Mouse (Mus musculus): ENCODE results near the gene Ythdf1. TPM values are rescaled to one million over a fixed set of nuclear protein-coding genes. Genes with fewer than 3 reads are reported as not detected.
A peak's percentile ranks its signal among the peaks of the same experiment; 100 is the strongest.

The Ythdf1 gene
- polyA plus RNA-seq, 1 experiment from 2014 or later: 62.0 TPM

DNA sequence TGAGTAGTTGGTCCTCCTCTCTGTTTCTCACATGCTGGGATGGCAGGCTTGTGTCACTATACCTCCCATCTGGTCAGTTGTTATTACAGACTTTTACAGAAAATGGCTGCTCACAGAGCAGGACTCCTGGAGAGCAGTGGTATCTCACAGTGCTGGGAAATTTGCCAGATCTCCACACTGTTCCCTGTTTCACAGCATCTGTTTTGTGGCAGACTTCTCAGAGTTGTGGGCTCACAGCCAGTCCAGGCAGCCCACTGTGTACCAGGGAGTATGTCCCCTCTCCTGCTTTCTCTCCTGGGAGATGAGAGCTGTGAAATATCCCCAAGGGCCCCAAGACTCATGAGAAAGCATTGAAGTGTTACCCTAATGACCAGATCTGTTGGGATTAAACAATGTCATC is 21.1 kb upstream of the Ythdf1 start:
- H3K4me1 ChIP-seq (replicated peaks): no peaks in the 10 kb centered on the region
- no peak for DNase-seq (ENCODE audit: low spot score)

DNA sequence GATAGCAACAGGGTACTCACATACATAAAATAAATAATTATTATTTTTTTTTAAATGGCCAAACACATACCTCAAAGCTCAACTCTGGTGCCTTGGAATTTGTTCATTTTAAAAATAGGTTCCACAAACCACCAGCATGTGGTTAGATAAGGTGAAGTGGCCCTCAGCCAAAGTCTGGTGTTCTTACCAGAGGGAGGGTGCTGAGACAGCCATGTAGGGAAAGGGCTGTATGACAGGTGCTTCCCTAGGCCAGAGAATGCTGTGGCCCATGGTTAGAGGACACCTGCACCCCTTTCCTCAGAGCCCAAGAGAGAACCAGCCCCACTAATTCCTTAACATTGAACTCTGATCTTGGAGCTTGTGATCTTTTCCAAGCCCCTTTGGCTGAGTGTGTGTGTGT is 19.4 kb upstream of the Ythdf1 start:
- Histone ChIP-seq H3K27ac (no peak overlapping the region), H3K36me3 (peaks cover 56% of the 10 kb centered on the region), H3K9me3 (no peaks in the 10 kb centered on the region), H3K4me3 (no peak overlapping the region), H3K27me3 (ENCODE audit: insufficient read depth, poor library complexity, severe bottlenecking) (no peaks in the 10 kb centered on the region), H3K4me1 (replicated peaks) (peaks cover 5% of the 10 kb centered on the region)
- no peak for DNase-seq (ENCODE audit: low spot score)

More for the DNA sequence above, 21.1 kb upstream of the Ythdf1 start:
- Histone ChIP-seq H3K36me3 (peaks cover 43% of the 10 kb centered on the region), H3K27ac (no peak overlapping the region), H3K4me3 (no peak overlapping the region), H3K9me3 (no peaks in the 10 kb centered on the region), H3K27me3 (ENCODE audit: insufficient read depth, poor library complexity, severe bottlenecking) (no peaks in the 10 kb centered on the region)

DNA sequence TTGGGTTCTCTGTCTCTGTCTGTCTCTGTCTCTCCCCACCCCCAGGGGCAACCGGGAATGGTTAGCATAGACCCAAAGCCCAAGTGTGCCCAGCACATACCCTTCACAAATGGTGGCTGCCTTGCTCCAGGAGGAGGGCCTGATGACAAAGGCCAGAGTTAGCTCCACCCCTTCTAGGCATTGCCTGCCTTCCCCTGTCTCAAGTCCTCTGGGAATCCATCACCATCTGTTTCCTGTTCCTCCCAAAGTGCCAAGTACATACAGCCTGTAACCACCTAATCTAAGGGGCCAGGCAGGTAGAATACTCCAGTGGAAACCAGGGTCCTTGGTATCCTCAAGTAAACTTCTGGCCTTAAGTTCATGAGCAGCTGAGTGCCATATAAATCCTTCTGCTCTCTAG is 11.7 kb upstream of the Ythdf1 start:
- no peak for DNase-seq (ENCODE audit: low spot score)
- peak overlapping the region; percentile 53 for H3K27ac ChIP-seq
- WGBS: 85% methylated on average over 1 of the region's 1 CpGs

DNA sequence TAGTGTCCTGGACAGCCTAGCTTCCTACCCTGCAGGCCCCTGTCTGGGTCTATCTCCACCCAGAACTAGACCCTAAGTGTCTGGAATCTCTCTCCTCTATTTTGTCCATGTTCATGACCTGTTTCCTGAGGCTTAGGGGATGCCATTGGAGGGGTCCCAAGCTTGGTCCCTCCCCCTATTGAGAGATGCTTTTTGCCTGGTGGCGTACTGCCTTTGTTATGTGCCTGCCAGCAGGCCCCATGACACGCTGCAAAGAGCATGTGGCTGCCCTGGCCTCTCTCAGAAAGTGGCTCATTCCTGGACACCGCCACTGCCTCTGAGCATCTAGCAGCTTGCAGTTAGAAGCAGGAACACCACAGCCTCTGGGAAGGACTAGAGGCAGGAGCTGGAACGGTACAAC is 8.0 kb upstream of the Ythdf1 start, which contains the start of gene Birc7:
Gene Birc7 (plus strand): TSS at position 301 of the 400 bp plus-strand sequence.
- Histone ChIP-seq H3K36me3 (peaks cover 6% of the 10 kb centered on the region; the same call in 1 of the 2 replicates), H3K27me3 (ENCODE audit: insufficient read depth, poor library complexity, severe bottlenecking) (no peaks in the 10 kb centered on the region), H3K4me1 (replicated peaks) (peaks cover 33% of the 10 kb centered on the region), H3K9me3 (no peaks in the 10 kb centered on the region), H3K4me3 (no peak within 1 kb of the TSS), H3K27ac (peak within 1 kb of the TSS; percentile 81)
- 48% methylated on average over 4 of the region's 4 CpGs for WGBS
- DNase-seq (ENCODE audit: low spot score): peak; percentile 23

More for the DNA sequence above, 11.7 kb upstream of the Ythdf1 start:
- Histone ChIP-seq H3K36me3 (peaks cover 34% of the 10 kb centered on the region), H3K9me3 (no peaks in the 10 kb centered on the region), H3K4me1 (replicated peaks) (peaks cover 42% of the 10 kb centered on the region), H3K4me3 (no peak overlapping the region), H3K27me3 (ENCODE audit: insufficient read depth, poor library complexity, severe bottlenecking) (no peaks in the 10 kb centered on the region)

DNA sequence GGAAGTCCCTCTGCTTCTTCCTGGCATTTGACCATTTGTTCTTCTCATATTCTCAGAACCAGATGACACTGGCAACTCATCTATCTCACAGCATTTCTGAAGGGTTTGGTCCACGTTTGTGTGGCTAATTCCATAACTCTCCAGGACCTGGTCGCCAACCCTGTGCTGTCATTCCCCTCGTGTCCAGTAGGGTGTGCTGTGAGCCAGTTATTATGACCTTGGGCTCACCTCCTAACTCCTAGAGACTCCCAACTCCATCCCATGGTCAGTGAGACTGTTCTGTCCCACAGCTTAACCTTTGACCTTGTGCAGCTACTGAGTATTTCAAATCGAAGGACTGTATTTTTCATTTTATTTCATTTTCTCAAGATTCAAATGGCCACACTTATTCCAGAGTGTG is 4.4 kb upstream of the Ythdf1 start:
- DNase-seq (ENCODE audit: low spot score): peak; percentile 79
- no peaks in the 10 kb centered on the region for H3K27me3 ChIP-seq (ENCODE audit: insufficient read depth, poor library complexity, severe bottlenecking)
- H3K4me3 ChIP-seq: no peak overlapping the region
- no peaks in the 10 kb centered on the region for H3K36me3 ChIP-seq
- H3K9me3 ChIP-seq: no peaks in the 10 kb centered on the region
- no peak overlapping the region for H3K27ac ChIP-seq
- whole genome bisulfite sequencing: 5% methylated on average over 4 of the region's 4 CpGs
- H3K4me1 ChIP-seq (replicated peaks): peaks cover 25% of the 10 kb centered on the region

DNA sequence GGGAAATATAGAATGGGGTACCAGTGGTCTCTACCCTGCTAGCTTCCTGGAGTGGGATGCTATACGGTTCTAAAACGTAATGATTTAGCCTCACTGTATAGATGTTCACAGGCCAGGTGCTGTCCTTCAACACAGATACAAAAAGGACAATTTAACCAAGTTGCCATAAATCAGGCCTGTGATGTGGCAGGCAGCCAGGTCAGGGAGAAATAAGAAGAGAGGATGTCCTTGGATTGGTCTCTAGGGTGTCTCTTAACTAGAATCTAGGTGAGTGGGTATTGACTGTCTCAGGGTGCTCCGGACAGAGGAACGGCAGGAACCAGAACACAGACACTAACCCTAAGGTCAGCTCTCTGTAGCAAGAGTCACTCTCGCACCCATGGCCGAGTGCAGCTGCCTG is 2.0 kb upstream of the Ythdf1 start:
- Histone ChIP-seq H3K36me3 (peaks cover 13% of the 10 kb centered on the region), H3K27ac (no peak overlapping the region), H3K27me3 (ENCODE audit: insufficient read depth, poor library complexity, severe bottlenecking) (no peaks in the 10 kb centered on the region), H3K9me3 (no peaks in the 10 kb centered on the region), H3K4me3 (no peak overlapping the region), H3K4me1 (replicated peaks) (peaks cover 23% of the 10 kb centered on the region)
- 90% methylated on average over 6 of the region's 6 CpGs for WGBS
- DNase-seq (ENCODE audit: low spot score): no peak

DNA sequence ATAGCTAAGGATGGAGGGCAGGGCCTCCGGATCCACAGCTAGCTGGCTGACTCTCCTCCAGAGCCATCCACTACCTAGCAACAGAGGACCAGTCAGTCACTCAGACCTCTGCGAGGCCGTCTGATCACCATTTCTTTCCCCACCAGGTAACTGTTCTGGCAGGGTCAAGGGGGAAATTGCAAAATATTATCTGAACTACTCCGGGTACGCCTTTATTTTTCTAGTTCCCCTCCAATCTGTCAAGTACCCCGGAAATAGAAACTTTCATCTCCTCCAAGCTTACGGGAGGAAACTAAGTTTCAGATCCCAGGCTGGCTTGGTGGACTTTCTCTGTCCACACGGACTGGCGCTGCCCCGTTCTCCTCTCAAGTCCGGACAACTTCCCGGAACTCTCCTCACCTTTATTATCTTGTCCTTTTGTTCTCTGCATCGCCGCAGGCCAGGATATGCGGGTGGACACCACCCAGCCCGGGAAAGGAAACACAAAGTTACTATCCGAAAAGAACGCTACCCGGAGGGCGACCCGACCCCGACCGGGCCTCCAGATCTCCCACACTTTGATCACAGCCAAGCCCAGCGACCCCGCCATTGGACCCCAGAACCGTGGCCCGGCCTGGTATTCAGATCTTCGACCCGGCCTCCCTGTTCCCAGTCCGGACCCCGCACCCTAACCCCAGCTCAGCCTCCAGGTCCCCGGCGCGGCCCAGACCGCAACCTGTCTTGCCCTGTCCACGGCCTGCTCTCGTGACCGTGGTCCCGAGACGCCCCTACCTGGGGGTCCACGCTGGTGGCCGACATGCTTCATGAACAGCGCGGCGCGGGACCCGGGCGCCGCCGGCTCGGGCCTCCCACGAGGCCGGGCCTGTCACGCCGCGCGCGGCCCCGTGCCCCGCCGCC is 588 bp downstream of the Ythdf1 start:
- WGBS: 1% methylated on average over 61 of the region's 61 CpGs

DNA sequence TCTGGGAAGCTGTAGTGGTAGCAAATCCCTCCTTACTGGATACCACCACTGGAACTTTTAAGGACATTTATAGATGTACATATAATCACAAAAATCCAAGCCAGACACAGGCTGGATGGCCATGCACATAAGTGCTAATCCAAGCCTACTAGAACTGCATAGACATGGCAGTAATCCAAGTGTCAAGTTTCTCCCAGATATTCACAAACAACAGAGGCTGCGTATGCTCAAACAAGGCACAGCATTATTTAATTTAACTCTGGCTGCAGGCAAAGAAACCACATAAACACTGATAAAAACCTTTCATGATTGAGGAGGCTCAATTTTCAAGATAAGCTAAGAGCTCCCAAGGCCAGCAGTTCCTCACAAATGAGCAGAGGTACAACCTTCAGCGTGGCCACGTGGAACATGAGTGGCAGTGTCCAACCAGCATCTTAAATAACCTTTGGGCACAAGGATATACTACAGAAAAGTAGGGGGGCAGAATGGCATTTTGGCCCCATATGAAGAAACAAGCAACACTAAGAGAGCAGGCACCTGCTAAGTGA is 4.8 kb downstream of the Ythdf1 start:
- DNase-seq (ENCODE audit: low spot score): no peak
- H3K4me3 ChIP-seq: no peak overlapping the region
- no peak overlapping the region for H3K27ac ChIP-seq
- peaks cover 17% of the 10 kb centered on the region for H3K4me1 ChIP-seq (replicated peaks)
- no peaks in the 10 kb centered on the region for H3K9me3 ChIP-seq
- 91% methylated on average over 3 of the region's 3 CpGs for WGBS
- peaks cover 81% of the 10 kb centered on the region for H3K36me3 ChIP-seq
- H3K27me3 ChIP-seq (ENCODE audit: insufficient read depth, poor library complexity, severe bottlenecking): no peaks in the 10 kb centered on the region

More for the DNA sequence above, 588 bp downstream of the Ythdf1 start:
- H3K4me3 ChIP-seq: peak overlapping the region; percentile 97
- DNase-seq (ENCODE audit: low spot score): no peak
- peaks cover 39% of the 10 kb centered on the region for H3K36me3 ChIP-seq
- H3K27ac ChIP-seq: peak overlapping the region; percentile 96
- H3K27me3 ChIP-seq (ENCODE audit: insufficient read depth, poor library complexity, severe bottlenecking): no peaks in the 10 kb centered on the region
- no peaks in the 10 kb centered on the region for H3K9me3 ChIP-seq
- peaks cover 22% of the 10 kb centered on the region for H3K4me1 ChIP-seq (replicated peaks)

DNA sequence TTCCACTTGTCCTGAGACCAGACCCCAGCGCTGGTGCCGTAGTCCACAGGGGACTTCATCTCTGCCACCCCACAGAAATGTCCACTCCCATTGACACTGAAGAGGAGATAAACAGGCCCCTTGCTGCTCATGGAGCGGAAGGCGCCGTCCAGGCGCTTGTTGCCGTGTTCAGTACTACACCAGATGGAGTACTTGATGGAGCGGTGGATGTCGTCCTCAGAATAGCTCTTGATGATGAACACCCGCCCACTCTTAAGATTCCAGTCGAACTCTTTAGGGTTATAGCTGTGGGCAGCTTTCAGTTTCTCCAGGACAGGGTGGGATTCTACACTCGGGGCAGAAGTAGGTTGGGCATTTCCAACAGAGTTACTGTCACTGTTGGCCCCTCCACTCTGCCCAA is 9.8 kb downstream of the Ythdf1 start:
- H3K36me3 ChIP-seq: peaks cover 96% of the 10 kb centered on the region

DNA sequence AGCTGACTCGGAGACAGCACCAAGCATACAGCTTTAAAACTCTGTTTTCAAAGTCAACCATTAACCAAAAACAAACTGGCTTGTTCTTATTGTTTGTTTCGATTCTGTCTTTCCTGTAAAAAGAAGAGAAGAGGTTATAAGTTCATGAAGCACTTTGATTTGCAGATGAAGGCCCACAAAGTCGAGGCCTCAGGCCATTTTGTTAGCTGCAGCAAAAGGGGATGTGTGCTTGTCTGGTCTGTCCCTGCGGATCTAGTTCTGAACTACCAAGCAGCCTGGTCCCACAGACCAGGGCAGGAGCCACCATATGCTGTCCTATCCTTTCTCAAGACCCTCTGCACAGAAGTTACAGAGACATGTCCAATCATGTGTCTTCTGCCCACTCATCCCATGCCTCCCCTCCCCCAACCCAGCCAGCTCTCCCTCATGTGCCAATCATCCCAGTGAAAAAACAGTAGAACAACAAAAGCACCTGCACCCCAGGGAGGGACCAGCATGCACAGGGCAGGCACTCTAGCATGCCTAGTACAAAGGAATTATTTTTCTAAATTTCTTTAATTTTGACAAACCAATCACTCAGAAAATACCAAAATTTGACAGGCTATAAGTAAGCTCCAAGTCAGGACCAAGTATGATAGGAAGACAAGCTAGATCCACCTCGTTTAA is 15.1 kb downstream of the Ythdf1 start:
- H3K4me3 ChIP-seq: no peak overlapping the region
- H3K4me1 ChIP-seq (replicated peaks): peaks cover 19% of the 10 kb centered on the region
- no peak overlapping the region for H3K27ac ChIP-seq
- H3K9me3 ChIP-seq: no peaks in the 10 kb centered on the region
- 70% methylated on average over 5 of the region's 5 CpGs for WGBS
- DNase-seq (ENCODE audit: low spot score): no peak
- H3K36me3 ChIP-seq: peaks cover 74% of the 10 kb centered on the region
- no peaks in the 10 kb centered on the region for H3K27me3 ChIP-seq (ENCODE audit: insufficient read depth, poor library complexity, severe bottlenecking)

More for the DNA sequence above, 9.8 kb downstream of the Ythdf1 start:
- Histone ChIP-seq H3K4me3 (no peak overlapping the region), H3K27me3 (ENCODE audit: insufficient read depth, poor library complexity, severe bottlenecking) (no peaks in the 10 kb centered on the region), H3K9me3 (no peaks in the 10 kb centered on the region), H3K4me1 (replicated peaks) (peaks cover 12% of the 10 kb centered on the region), H3K27ac (no peak overlapping the region)
- DNase-seq (ENCODE audit: low spot score): no peak
- 94% methylated on average over 12 of the region's 12 CpGs for WGBS

DNA sequence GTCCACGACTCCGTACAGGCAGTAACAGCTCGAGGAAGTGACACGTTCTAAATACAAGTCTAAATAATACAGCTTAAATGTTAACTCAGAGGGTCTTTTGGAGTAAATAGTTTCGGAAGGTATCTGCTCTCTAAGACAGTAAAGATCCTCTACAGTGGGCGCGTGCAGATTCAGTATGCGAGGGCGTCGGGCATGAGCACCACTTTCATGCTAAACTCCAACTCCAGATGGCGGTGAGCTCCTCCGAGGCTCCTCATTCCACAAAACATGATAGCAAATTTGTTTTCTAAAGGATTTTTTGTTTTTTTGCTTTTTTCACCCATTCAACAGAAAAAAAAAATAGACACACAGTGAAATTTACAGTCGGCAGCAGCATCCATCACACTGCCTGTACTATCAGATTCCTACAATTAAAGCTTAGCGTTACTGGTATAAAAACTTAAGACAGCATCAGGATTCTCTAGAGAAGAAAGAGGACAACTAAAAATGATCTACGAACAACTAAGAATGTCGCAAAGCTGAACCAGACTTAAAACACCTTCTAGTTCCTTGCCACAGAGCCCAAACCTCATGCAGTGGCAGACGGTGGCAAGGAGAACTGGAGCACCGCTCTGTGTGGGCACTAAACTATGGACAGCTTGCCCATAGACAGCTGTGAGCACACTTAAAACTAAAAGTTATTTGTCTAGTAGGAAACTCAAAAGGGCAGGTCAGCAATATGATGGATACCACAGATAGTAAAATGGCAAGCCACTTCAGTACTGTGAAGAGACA is 16.1 kb downstream of the Ythdf1 start:
- 94% methylated on average over 18 of the region's 18 CpGs for WGBS
- Histone ChIP-seq H3K27me3 (ENCODE audit: insufficient read depth, poor library complexity, severe bottlenecking) (no peaks in the 10 kb centered on the region), H3K4me1 (replicated peaks) (peaks cover 19% of the 10 kb centered on the region), H3K27ac (no peak overlapping the region), H3K9me3 (no peaks in the 10 kb centered on the region), H3K4me3 (no peak overlapping the region), H3K36me3 (peaks cover 67% of the 10 kb centered on the region)
- DNase-seq (ENCODE audit: low spot score): no peak

DNA sequence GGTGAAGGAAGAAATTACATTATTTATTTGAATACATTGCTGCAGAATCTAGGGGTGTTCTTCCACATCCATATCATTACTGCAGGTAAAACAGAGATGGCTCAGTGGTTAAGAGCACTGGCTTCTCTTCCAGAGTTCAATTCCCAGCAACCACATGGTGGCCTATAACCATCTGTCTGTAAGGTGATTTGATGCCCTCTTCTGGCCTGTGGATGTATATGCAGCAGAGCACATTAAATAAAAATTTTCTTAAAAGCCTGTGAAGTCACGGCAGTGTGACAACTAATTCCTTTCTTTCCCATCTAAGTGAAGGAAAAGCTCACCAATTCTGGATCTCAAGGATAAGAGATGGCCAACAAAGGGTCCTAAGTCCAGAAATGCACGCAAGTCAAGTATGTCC is 18.7 kb downstream of the Ythdf1 start:
- H3K4me1 ChIP-seq (replicated peaks): peaks cover 27% of the 10 kb centered on the region
- 49% methylated on average over 2 of the region's 2 CpGs for WGBS
- H3K4me3 ChIP-seq: no peak overlapping the region
- no peaks in the 10 kb centered on the region for H3K9me3 ChIP-seq
- H3K36me3 ChIP-seq: peaks cover 47% of the 10 kb centered on the region
- H3K27ac ChIP-seq: no peak overlapping the region
- no peak for DNase-seq (ENCODE audit: low spot score)
- no peaks in the 10 kb centered on the region for H3K27me3 ChIP-seq (ENCODE audit: insufficient read depth, poor library complexity, severe bottlenecking)

Measured in hindbrain, embryonic 10.5 days (tissue).